Mouse (Mus musculus) cerebellum, adult 2 months (tissue): ENCODE measurements around the gene Dcst1. TPM values are rescaled to one million over a fixed set of nuclear protein-coding genes. Genes with fewer than 3 reads are reported as not detected.
A peak's percentile ranks its signal among the peaks of the same experiment; 100 is the strongest.

Experiments used
- DNase-seq, 2 experiments: peaks; one replicate each; pipeline ENCODE4 v3.0.0; 2021
- H3K27ac ChIP-seq: fragments of 200-500 bp; 2 replicates; pipeline ENCODE4 v1.5.1; 2012; ENCODE audit warnings: low read length, control low read depth, inconsistent platforms; ENCODE audit not compliant: insufficient read depth
- H3K27me3 ChIP-seq: fragments of 200-500 bp; 2 replicates; pipeline ENCODE4 v1.6.1; 2012; ENCODE audit warnings: inconsistent platforms, mild to moderate bottlenecking, low read length, moderate library complexity; ENCODE audit not compliant: control insufficient read depth, insufficient read depth
- H3K4me1 ChIP-seq: fragments of 200-500 bp; 2 replicates; pipeline ENCODE4 v1.6.1; 2011; ENCODE audit warnings: low read length; ENCODE audit not compliant: control insufficient read depth, insufficient read depth
- H3K4me3 ChIP-seq: fragments of 200-500 bp; replicated peaks from 2 replicates; pipeline ENCODE3; 2011; ENCODE audit warnings: mild to moderate bottlenecking, low read depth, low read length, control low read depth; ENCODE audit not compliant: insufficient read depth
- CTCF ChIP-seq: fragments of 200-500 bp; IDR thresholded peaks from 2 replicates; pipeline ENCODE4 v1.5.1; 2011; ENCODE audit warnings: low read depth, mild to moderate bottlenecking, control low read depth, low read length, moderate library complexity, borderline replicate concordance; ENCODE audit not compliant: insufficient read depth
- POLR2A ChIP-seq: fragments of 200-500 bp; IDR thresholded peaks from 2 replicates; pipeline ENCODE4 v1.6.1; 2011; ENCODE audit warnings: low read length, control low read depth, borderline replicate concordance; ENCODE audit not compliant: insufficient read depth
- WGBS: fragments of 180-500 bp; shearing (Covaris S2); methylation state at CpG from one replicate; pipeline ENCODE4 v1.1.7; 2018; 5-methylcytosine and 5-hydroxymethylcytosine counted together
- polyA plus RNA-seq: library from polyadenylated mRNA; depleted of rRNA; stranded (reverse); fragments of >200 nt; gene quantifications from 2 replicates; pipeline ENCODE4 v1.2.3, GENCODE M21; 2012

The Dcst1 gene
- polyA plus RNA-seq, 1 experiment, result 0.10 TPM

GRCm38 (mm10) chr3:89332013-89332412 lies 33.0 kb downstream of the Dcst1 start:
- whole genome bisulfite sequencing, result 71% methylated on average over 10 of the region's 10 CpGs
- TF ChIP-seq CTCF, result no peak
- TF ChIP-seq POLR2A, result no peak
- Histone ChIP-seq H3K4me1 (no peaks in the 10 kb centered on the region; the same call in 1 of the 2 replicates), H3K27ac (no peak overlapping the region), H3K27me3 (no peaks in the 10 kb centered on the region), H3K4me3 (no peak overlapping the region)
- no peak for DNase-seq

- H3K4me1 ChIP-seq, result no peaks in the 10 kb centered on the region; the same call in 1 of the 2 replicates
- TF ChIP-seq CTCF, result no peak
- no peak for TF ChIP-seq POLR2A
- WGBS, result 80% methylated on average over 13 of the region's 13 CpGs
- DNase-seq, result no peak
- H3K27me3 ChIP-seq, result no peaks in the 10 kb centered on the region
- no peak overlapping the region for H3K4me3 ChIP-seq
- H3K27ac ChIP-seq, result no peak overlapping the region
Measured at GRCm38 (mm10) chr3:89331561-89331960, 33.5 kb downstream of the Dcst1 start.

DNA sequence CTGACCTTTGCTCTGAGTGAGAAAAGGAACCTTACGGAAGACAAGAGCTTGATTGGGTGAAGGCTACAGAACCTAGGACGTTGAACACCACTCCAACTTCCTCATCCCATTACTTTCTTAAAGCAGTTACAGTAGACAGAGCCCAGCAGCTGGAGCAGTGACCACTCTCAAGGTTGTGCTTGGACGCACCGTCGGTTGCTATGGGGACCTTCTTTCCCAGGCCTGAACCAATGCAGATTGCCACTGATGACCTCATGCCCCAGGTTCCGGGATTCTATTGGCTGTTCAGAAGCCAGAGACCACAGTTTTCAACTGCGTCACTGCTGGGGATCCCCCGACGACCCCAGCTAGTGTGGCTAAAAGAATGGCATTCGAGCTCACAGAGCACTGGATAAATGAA lies 34.1 kb downstream of the Dcst1 start:
- DNase-seq, result no peak
- WGBS, result 53% methylated on average over 10 of the region's 10 CpGs
- H3K4me3 ChIP-seq, result no peak overlapping the region
- TF ChIP-seq POLR2A (no peak), CTCF (no peak)
- no peaks in the 10 kb centered on the region for H3K27me3 ChIP-seq
- no peak overlapping the region for H3K27ac ChIP-seq
- no peaks in the 10 kb centered on the region; the same call in 1 of the 2 replicates for H3K4me1 ChIP-seq

- H3K27me3 ChIP-seq, result no peaks in the 10 kb centered on the region
- DNase-seq, result no peak
- H3K4me3 ChIP-seq, result no peak overlapping the region
- 32% methylated on average over 3 of the region's 3 CpGs for WGBS
- TF ChIP-seq POLR2A (no peak), CTCF (no peak)
- no peak overlapping the region for H3K27ac ChIP-seq
- H3K4me1 ChIP-seq, result no peaks in the 10 kb centered on the region; the same call in 1 of the 2 replicates
Measured at GRCm38 (mm10) chr3:89330346-89330745, 34.7 kb downstream of the Dcst1 start.

GRCm38 (mm10) chr3:89328623-89329022 lies 36.4 kb downstream of the Dcst1 start:
- no peak for DNase-seq
- TF ChIP-seq CTCF (no peak), POLR2A (no peak)
- Histone ChIP-seq H3K27me3 (no peaks in the 10 kb centered on the region), H3K4me1 (no peaks in the 10 kb centered on the region; the same call in 1 of the 2 replicates), H3K27ac (no peak overlapping the region), H3K4me3 (no peak overlapping the region)
- 21% methylated on average over 4 of the region's 4 CpGs for WGBS

DNA sequence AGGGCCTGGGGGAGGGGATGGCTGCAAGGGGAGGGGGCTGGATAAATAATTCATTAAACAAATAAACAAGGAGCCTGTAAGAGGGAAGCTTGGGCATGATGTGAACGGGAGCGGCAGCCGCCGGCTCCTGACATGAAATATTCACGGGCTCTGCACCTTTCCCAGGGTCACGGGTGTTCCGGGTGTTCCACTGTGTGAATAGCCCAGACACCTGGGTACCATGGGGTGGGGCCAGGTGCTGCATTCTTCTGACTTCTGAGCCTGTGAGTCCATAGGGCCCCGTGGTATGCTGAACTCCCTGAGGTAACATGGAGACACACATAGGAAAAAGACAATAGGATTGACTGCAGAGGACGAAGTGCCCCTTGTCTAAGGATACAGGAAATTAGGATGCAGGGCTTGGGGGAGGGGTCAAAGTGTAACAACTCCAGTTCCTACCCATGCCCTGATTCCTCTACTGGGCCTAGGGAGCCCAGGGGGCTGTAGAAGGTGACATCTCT lies 37.6 kb downstream of the Dcst1 start:
- TF ChIP-seq POLR2A (no peak), CTCF (no peak)
- 80% methylated on average over 9 of the region's 9 CpGs for WGBS
- no peak for DNase-seq
- no peak overlapping the region for H3K4me3 ChIP-seq
- H3K4me1 ChIP-seq, result no peaks in the 10 kb centered on the region; the same call in 1 of the 2 replicates
- H3K27me3 ChIP-seq, result no peaks in the 10 kb centered on the region
- H3K27ac ChIP-seq, result no peak overlapping the region

DNA sequence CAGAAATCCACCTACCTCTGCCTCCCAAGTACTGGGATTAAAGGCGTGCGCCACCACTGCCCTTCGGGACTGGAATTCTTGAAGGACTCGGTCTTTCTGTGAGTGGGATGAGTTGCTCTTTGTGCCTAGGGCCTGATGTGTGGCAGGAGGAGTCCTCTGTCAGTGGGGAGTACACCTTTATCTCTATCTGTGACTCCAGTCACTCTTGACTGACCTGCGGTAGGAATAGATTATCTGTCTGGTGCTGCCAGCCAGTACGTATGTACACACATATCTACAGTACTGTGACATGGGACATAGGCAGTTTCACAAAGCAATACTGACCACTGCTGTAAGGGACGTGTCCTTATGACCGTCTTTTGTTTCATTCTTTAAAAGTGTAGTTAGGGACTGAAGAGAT lies 39.2 kb downstream of the Dcst1 start:
- Histone ChIP-seq H3K4me3 (no peak overlapping the region), H3K27me3 (peaks cover 2% of the 10 kb centered on the region; the same call in 1 of the 2 replicates), H3K4me1 (peaks cover 7% of the 10 kb centered on the region; the same call in 1 of the 2 replicates), H3K27ac (no peak overlapping the region)
- no peak for DNase-seq
- WGBS, result 94% methylated on average over 8 of the region's 8 CpGs
- TF ChIP-seq POLR2A (no peak), CTCF (no peak)

- TF ChIP-seq POLR2A, result no peak
- no peak for TF ChIP-seq CTCF
- 2% methylated on average over 52 of the region's 53 CpGs for WGBS
- Histone ChIP-seq H3K4me1 (peaks cover 9% of the 10 kb centered on the region; the same call in 1 of the 2 replicates), H3K27ac (no peak within 1 kb of the TSS), H3K4me3 (peak within 1 kb of the TSS; percentile 50), H3K27me3 (peaks cover 6% of the 10 kb centered on the region; the same call in 1 of the 2 replicates)
- peak; percentile 58 to 60 for DNase-seq
Measured at GRCm38 (mm10) chr3:89322514-89323165, 42.4 kb downstream of the Dcst1 start, which contains the start of gene Efna3. Gene Efna3 (minus strand): TSS chr3:89322965.
